Mouse (Mus musculus) liver, postnatal 0 days (tissue): ENCODE results near the gene Enox2. TPM values are rescaled to one million over a fixed set of nuclear protein-coding genes. Genes with fewer than 3 reads are reported as not detected.
"Not testable (repeated sequence)": the region's sequence is repeated elsewhere in the genome, so short reads cannot be mapped to it uniquely, and the experiment has no call there.

Experiments
- ATAC-seq: fragments of 200-750 bp; cut with Nextera tagmentation; 2 replicates; pipeline ENCODE4 v1.8.0; 2017; ENCODE audit warnings: mild to moderate bottlenecking, moderate library complexity
- DNase-seq: peaks from one replicate; pipeline ENCODE4 v3.0.0-alpha.2; 2016
- H3K27ac ChIP-seq: fragments of 300-500 bp; sonication (generic); 2 replicates; pipeline ENCODE4 v1.5.1; 2014; ENCODE audit warnings: antibody characterized with exemption, moderate library complexity, mild to moderate bottlenecking, low read depth
- H3K27me3 ChIP-seq: fragments of 300-500 bp; sonication (generic); 2 replicates; pipeline ENCODE4 v1.6.1; 2014; ENCODE audit warnings: low read length, control low read depth, mixed read lengths; ENCODE audit not compliant: insufficient read depth
- H3K36me3 ChIP-seq: fragments of 300-500 bp; sonication (generic); replicated peaks from 2 replicates; pipeline ENCODE4 v1.6.1; 2014; ENCODE audit warnings: mild to moderate bottlenecking, control low read depth, low read length, moderate library complexity, mixed read lengths; ENCODE audit not compliant: insufficient read depth
- H3K4me1 ChIP-seq: fragments of 300-500 bp; sonication (generic); 2 replicates; pipeline ENCODE4 v1.6.1; 2014; ENCODE audit warnings: antibody characterized with exemption, mild to moderate bottlenecking, control low read depth; ENCODE audit not compliant: insufficient read depth
- H3K4me2 ChIP-seq: fragments of 300-500 bp; sonication (generic); 2 replicates; pipeline ENCODE4 v1.6.1; 2014; ENCODE audit warnings: low read depth, mild to moderate bottlenecking, low read length, moderate library complexity, mixed read lengths
- H3K4me3 ChIP-seq: fragments of 300-500 bp; sonication (generic); 2 replicates; pipeline ENCODE4 v1.5.1; 2014; ENCODE audit warnings: low read depth, low read length
- H3K9ac ChIP-seq: fragments of 300-500 bp; sonication (generic); replicated peaks from 2 replicates; pipeline ENCODE4 v1.6.1; 2014; ENCODE audit warnings: mild to moderate bottlenecking, moderate library complexity
- H3K9me3 ChIP-seq: fragments of 300-500 bp; sonication (generic); 2 replicates; pipeline ENCODE4 v1.6.1; 2016; ENCODE audit warnings: mild to moderate bottlenecking, control low read depth, low read length, mixed read lengths
- CTCF ChIP-seq: sonication (generic); IDR thresholded peaks from 2 replicates; pipeline ENCODE4 v1.5.1; 2016; ENCODE audit warnings: antibody characterized with exemption, low read depth
- EP300 ChIP-seq: IDR thresholded peaks from 2 replicates; pipeline ENCODE4 v1.6.1; 2016; ENCODE audit warnings: antibody characterized with exemption, low read depth, mild to moderate bottlenecking
- WGBS: fragments of 180-500 bp; shearing (Covaris S2); extraction: QIAGEN DNeasy Blood & Tissue Kit; methylation state at CpG from one replicate; pipeline ENCODE4 v1.1.7; 2014; ENCODE audit not compliant: insufficient replicate concordance; 5-methylcytosine and 5-hydroxymethylcytosine counted together
- polyA plus RNA-seq: library from polyadenylated mRNA; unstranded; fragments of >200 nt; fragmentation: Nextera tagmentation; extraction: Ambion mirVana; gene quantifications from 2 replicates; pipeline ENCODE4 v1.2.1, GENCODE M21; 2015

Enox2 gene
- polyA plus RNA-seq, 1 experiment from 2014 or later: 3.1 TPM

DNA sequence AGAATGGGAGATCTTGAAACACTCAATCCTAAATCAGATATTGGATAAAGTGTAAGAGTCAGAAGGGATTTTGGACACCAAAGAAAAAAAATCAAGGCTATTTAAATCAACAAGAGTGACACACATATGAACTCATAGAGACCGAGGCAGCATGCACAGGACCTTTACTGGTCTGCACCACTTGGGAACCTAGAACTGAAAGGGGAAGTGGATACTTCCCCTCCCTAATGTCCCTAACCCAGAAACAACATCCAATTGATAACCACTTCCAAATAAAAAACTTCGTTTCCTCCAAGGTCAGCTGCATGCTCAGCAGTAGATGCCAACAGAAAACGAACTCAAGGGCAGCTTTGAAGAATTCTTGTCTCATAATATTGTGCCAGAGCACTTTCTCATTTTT lies 171.6 kb downstream of the Enox2 start:
- TF ChIP-seq EP300 (no peak), CTCF (no peak)
- no peak for DNase-seq

GRCm38 (mm10) chrX:49112412-49112811 lies 175.6 kb downstream of the Enox2 start:
- Histone ChIP-seq H3K4me3 (no peak overlapping the region), H3K27ac (no peak overlapping the region), H3K27me3 (no peaks in the 10 kb centered on the region), H3K9me3 (no peaks in the 10 kb centered on the region), H3K4me1 (no peaks in the 10 kb centered on the region), H3K4me2 (no peak overlapping the region), H3K36me3 (no peaks in the 10 kb centered on the region), H3K9ac (no peak overlapping the region)
- DNase-seq: no peak
- ATAC-seq: 0 out of 2 replicates have a peak, but pooled peaks have one; percentile 40
- WGBS: 56% methylated on average over 3 of the region's 3 CpGs
- TF ChIP-seq CTCF (no peak), EP300 (no peak)

More for the DNA sequence above, 171.6 kb downstream of the Enox2 start:
- Histone ChIP-seq H3K27ac (no peak overlapping the region), H3K36me3 (no peaks in the 10 kb centered on the region), H3K9me3 (no peaks in the 10 kb centered on the region), H3K4me2 (no peak overlapping the region), H3K4me1 (no peaks in the 10 kb centered on the region), H3K9ac (no peak overlapping the region), H3K27me3 (no peaks in the 10 kb centered on the region), H3K4me3 (no peak overlapping the region)
- WGBS: 48% methylated on average over 3 of the region's 3 CpGs
- no peak for ATAC-seq

- not testable (repeated sequence) for DNase-seq, H3K27ac ChIP-seq, H3K36me3 ChIP-seq, ATAC-seq, H3K4me2 ChIP-seq, H3K4me1 ChIP-seq, H3K9ac ChIP-seq, H3K27me3 ChIP-seq, H3K9me3 ChIP-seq, H3K4me3 ChIP-seq
- WGBS: 80% methylated on average over 1 of the region's 1 CpGs
These were observed 187.5 kb downstream of the Enox2 start for GRCm38 (mm10) chrX:49100542-49100941.

DNA sequence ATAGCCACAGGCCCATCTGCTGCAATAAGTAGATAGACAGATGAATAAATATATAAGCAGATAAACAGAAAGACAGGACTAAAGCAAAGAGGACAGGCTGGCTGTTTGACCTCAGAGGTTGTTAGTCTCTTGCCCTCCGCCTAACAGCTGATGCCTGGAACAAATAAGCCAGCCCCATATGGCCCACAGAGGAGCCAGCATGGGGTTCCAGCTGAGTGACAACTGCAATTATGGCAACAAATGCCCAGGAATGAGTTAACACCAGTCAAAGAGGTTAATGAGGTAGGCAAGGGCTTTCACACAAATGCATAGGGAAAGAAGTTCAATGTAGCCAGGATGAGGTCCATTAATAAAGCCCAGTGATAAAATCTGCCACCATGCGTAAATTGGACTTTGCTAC lies 191.8 kb downstream of the Enox2 start:
- no peak overlapping the region for H3K4me2 ChIP-seq
- H3K36me3 ChIP-seq: no peaks in the 10 kb centered on the region
- ATAC-seq: no peak
- no peak overlapping the region for H3K9ac ChIP-seq
- H3K27me3 ChIP-seq: no peaks in the 10 kb centered on the region
- 88% methylated on average over 2 of the region's 2 CpGs for whole genome bisulfite sequencing
- H3K27ac ChIP-seq: no peak overlapping the region
- no peak overlapping the region for H3K4me3 ChIP-seq
- no peaks in the 10 kb centered on the region for H3K4me1 ChIP-seq
- H3K9me3 ChIP-seq: no peaks in the 10 kb centered on the region
- TF ChIP-seq CTCF (no peak), EP300 (no peak)
- DNase-seq: no peak

- ATAC-seq: no peak
- no peaks in the 10 kb centered on the region for H3K9me3 ChIP-seq
- no peak overlapping the region for H3K27ac ChIP-seq
- TF ChIP-seq EP300 (no peak), CTCF (no peak)
- H3K36me3 ChIP-seq: no peaks in the 10 kb centered on the region
- WGBS: 53% methylated on average over 6 of the region's 6 CpGs
- H3K27me3 ChIP-seq: no peaks in the 10 kb centered on the region
- H3K4me1 ChIP-seq: no peaks in the 10 kb centered on the region
- H3K4me2 ChIP-seq: no peak overlapping the region
- H3K9ac ChIP-seq: no peak overlapping the region
- DNase-seq: peak; percentile 12
- no peak overlapping the region for H3K4me3 ChIP-seq
These were observed 213.0 kb downstream of the Enox2 start for GRCm38 (mm10) chrX:49075055-49075454.

GRCm38 (mm10) chrX:49073563-49073962 lies 214.5 kb downstream of the Enox2 start:
- Histone ChIP-seq H3K27ac (no peak overlapping the region), H3K36me3 (no peaks in the 10 kb centered on the region), H3K9me3 (no peaks in the 10 kb centered on the region), H3K4me2 (no peak overlapping the region), H3K4me1 (no peaks in the 10 kb centered on the region), H3K27me3 (no peaks in the 10 kb centered on the region), H3K4me3 (no peak overlapping the region), H3K9ac (no peak overlapping the region)
- TF ChIP-seq CTCF (no peak), EP300 (no peak)
- ATAC-seq (no peak), DNase-seq (no peak)
- 51% methylated on average over 3 of the region's 3 CpGs for WGBS

DNA sequence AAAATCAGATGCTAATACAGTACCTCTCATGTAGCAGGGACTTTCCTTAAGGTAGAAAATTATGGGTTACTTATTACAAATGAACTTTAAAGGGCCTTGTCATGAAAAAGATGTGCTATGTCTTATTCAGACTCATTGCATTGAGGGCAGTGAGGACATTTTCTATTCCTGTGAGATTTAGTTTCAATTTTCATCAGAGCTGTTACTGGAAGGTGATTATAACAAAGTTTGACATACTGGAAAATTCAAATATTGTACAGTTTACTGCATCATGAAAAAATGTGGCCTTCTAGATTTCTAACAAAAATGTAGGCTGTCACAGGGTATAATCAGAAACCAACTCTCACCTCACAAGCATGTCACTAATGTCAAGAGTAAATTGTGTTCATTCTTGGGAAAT lies 242.9 kb downstream of the Enox2 start:
- no peak for TF ChIP-seq EP300
- no peak for TF ChIP-seq CTCF
- DNase-seq: no peak
- ATAC-seq: no peak

More for the DNA sequence above, 242.9 kb downstream of the Enox2 start:
- H3K9me3 ChIP-seq: no peaks in the 10 kb centered on the region
- no peak overlapping the region for H3K4me2 ChIP-seq
- no peaks in the 10 kb centered on the region for H3K4me1 ChIP-seq
- H3K36me3 ChIP-seq: no peaks in the 10 kb centered on the region
- no peak overlapping the region for H3K27ac ChIP-seq
- no peak overlapping the region for H3K9ac ChIP-seq
- H3K27me3 ChIP-seq: no peaks in the 10 kb centered on the region
- H3K4me3 ChIP-seq: no peak overlapping the region
